Mouse (Mus musculus) layer of hippocampus, adult 8-10 months (tissue): ENCODE results near the gene Dcaf10. TPM values are rescaled to one million over a fixed set of nuclear protein-coding genes. Genes with fewer than 3 reads are reported as not detected.
"Not testable (repeated sequence)": the region's sequence is repeated elsewhere in the genome, so short reads cannot be mapped to it uniquely, and the experiment has no call there.

Experiments
- DNase-seq, 2 experiments: peaks; one replicate each; pipeline ENCODE4 v3.0.0; 2022; ENCODE audit warnings: low spot score in 2 of 2
- total RNA-seq, 4 experiments: library from RNA; stranded (reverse); gene quantifications; 2 replicates each; pipeline ENCODE4 v1.2.4; 2022

The Dcaf10 gene
- 10 to 100 TPM; 14.9 to 16.7 (median 15.7) TPM for total RNA-seq

- DNase-seq, result peak; percentile 77 to 91
Measured at GRCm38 (mm10) chr4:45341669-45342249, at the start of gene Dcaf10. Gene Dcaf10, plus strand, starts transcription at chr4:45342101.

DNA sequence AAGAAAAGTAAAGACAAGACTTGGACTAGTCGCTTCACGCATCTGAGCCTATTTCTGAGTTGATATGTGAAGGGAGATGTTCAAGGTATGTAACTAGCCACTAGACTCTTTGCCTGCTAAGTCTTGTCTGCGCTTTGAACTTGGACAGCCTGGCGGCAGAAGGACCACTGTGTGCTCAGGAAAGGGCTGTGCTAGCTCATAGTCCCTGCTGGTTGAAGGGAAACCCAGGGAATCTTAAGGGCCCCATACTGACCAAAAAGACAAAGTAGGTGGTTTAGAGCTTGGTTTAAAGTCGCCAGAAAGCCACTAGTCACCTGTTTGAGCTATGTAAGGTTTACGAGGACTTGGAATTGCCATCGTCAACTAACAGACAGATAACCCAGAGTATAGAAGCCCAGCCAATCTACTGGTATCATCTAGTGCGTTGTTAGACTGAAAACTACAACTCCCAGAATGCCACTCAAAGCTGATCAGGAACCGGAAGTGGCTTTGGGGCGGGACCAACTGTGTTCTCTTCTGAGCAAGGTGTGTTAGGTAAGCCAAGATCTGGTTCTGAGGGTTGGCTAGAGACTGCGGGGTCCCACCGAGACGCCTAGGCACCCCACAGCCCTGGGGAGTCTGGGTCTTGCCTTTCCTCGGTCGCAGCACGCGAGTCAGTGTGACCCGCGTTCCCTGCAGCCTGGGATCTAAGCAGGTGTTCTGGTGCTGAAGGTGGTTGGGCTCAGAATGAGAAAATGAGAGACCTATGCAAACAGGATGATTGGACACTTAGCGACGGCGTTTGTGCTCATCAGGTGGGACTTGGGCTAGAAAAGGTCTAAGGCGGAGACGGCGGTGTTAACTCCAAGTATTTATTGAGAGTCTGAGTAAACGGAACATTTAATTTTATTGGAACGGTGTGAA, 45.0 kb upstream of the Dcaf10 start, which contains the start of gene Trmt10b:
Gene Trmt10b, plus strand, starts transcription at position 466 of the 903 bp plus-strand sequence.
- DNase-seq, result peak; percentile 56 to 63

DNA sequence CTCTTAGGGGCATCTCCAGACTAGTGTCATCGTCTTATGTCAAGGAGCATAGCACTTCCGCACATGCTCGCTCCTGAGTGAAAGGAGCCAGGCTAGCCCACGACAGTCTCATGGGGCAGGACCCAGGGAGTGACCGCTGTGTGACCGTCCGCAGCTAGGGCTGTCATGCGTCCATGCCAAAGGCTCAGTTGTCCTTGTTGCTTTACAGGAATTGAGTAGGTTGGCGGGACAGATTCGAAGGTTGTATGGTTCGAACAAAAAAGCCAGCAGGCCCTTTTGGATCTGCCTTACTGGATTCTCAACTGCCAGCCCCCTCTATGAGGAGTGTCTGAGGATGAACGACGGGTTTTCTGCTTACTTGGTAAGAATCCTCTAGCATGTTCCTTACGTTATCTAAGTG, 36.4 kb upstream of the Dcaf10 start:
- no peak for DNase-seq

- no peak for DNase-seq
Measured at GRCm38 (mm10) chr4:45308046-45308445, 33.9 kb upstream of the Dcaf10 start.

DNA sequence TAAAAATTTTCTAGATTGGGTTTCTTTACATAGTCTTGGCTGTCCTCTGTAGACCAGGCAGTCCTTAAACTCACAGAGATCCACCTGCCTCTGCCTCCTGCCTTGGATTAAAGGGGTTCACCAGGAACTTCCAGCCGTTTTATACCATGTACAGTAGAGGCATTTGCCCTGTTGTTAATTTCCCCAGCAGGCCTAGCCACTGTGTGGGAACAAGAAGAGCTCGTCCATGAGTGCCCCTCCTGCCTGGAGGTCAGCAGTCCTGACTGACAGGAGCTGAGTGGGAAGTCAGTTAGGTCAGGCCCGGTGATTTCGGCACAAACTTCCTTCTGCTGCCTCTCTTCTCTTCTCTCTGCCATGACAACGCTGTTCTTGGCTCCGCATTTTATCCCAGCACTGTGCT, 33.3 kb upstream of the Dcaf10 start:
- DNase-seq, result no peak

DNA sequence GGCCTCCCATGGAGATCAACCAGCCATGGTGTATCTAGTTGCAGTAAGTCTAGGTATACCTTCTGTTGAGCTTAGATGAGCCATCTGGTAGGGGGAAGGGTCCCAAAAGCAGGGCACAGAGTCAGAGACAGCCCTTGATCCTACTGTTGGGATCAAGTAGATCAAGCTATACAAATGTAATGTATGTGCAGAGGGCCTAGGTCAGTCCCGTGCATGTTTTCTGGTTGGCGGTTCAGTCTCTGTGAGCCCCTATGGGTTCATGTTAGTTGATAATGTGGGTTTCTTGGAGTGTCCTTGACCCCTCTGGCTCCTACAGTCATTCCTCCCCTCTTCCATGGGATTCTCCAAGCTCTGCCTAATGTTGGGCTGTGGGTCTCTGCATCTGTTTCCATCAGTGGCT, 30.8 kb upstream of the Dcaf10 start:
- no peak for DNase-seq

GRCm38 (mm10) chr4:45320159-45320816, 21.6 kb upstream of the Dcaf10 start:
- DNase-seq, result peak; percentile 81 to 85

- no peak for DNase-seq
Measured at GRCm38 (mm10) chr4:45331139-45331538, 10.8 kb upstream of the Dcaf10 start.

DNA sequence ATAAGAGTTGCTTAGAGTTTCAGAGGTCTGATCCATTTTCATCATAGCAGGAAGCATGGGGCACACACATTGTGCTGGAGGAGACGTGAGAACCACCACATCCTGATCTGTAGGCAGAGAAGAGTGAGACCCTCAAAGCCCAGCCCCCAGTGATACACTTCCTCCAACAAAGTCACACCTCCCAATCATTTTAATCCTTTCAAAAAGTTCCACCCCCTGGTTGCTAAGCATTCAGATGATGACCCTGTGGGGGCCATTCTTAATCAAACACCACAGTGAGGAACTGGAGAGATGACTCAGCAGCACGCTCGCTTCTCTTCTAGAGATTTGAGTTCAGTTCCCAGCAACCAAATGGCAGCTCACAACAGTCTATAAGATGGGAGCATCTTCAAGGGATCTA, 9.4 kb upstream of the Dcaf10 start:
- no peak for DNase-seq

- no peak for DNase-seq
Measured at GRCm38 (mm10) chr4:45341226-45341625, 675 bp upstream of the Dcaf10 start.

DNA sequence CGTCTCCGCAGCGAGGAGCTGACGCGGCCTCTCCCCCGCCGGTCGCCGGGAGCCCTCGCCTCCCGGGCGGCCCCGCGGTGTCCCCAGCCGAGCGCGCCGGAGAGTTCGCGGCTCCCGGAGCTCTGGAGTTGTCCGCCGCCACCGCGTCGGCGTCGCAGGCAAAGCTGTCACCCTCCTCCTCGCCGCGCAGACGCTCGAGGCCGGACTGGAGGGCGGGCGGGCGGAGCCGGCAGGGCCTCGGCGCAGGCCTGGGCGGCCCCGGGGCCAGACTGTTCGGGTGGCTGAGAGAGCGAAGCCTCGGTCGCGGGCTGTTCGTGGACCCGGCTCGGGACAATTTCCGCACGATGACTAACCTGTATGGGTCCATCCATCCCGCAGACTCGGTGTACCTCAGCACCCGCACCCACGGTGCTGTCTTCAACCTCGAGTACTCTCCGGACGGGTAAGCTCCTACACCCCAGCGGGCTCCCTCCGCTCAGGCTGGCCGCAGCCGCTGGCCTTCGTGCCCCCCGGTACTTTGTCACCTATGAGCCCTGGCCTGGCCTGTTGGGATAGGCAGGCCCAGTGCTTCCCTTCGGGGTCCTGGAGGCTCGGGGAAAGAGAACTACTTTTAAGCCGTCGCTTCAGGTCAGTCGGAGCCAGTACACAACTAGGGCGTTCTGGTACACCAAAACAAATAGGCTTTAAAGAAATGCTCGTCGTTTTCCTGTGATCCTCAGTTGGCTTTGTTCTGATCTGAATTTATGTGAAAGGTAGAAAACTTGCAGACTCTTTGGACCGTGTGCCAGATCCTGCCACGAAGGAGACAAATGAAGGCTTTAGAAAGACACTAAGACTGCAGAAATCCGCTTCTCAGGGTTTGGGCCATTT, 620 bp downstream of the Dcaf10 start, which contains the start of gene Exosc3:
Gene Exosc3, minus strand, starts transcription at position 447 of the 870 bp plus-strand sequence.
- peak in 1 of 2 experiments; percentile 19 for DNase-seq

DNA sequence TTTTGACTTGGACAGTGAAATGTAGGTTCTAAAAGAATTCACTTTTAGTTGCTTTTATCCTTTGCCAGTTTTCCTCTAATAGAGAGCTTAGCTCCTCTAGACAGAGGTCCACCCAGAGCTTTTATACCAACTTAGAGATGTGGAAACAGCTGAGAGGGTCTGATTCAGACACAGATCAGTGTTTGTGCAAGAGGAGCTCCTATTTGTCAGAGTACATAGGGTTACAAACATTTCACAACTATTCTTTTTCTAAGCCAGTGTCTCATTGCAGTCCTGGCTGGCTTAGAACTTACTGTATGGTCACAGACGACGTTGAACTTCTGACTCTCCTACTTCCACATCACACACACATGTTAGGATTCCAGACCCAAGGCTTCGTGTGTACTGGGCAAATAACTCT, 14.8 kb downstream of the Dcaf10 start:
- no peak for DNase-seq

DNA sequence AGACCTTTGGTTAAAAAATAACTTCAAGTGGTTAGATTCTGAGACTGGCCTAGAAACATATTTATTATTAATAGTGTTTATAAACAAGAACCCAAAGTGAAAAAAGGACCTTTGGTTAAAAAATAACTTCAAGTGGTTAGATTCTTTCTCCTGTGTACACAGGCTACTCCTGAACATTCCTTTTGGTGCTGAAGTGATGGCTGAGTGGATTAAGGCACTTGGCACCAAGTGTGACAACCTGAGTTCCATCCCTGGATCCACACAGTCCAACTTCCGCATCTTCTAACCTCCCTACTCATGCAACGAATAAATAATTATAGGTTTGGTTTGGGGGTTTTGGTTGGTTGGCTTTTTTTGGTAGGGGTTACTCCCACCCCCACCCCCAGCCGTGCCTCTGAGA, 29.4 kb downstream of the Dcaf10 start:
- no peak for DNase-seq

DNA sequence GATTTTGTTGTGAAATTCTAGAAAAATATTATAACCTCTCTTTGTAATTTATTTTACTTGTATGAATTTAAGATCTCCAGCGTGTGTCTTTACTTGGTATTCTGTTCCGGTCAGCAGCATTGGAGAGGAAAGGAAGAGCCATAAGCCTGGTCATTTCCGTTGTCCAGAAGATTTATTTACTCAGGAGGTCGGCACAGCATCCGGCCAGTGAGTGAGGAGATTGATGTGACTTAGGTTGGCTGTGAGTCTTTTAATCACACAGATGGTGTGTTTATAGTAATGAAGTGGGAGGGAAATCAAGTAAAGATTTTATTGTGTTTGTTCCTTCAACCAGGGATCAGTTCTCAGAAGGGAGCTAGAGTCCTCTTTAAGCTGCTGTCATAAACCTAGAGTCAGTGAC, 33.0 kb downstream of the Dcaf10 start:
- DNase-seq, result no peak

DNA sequence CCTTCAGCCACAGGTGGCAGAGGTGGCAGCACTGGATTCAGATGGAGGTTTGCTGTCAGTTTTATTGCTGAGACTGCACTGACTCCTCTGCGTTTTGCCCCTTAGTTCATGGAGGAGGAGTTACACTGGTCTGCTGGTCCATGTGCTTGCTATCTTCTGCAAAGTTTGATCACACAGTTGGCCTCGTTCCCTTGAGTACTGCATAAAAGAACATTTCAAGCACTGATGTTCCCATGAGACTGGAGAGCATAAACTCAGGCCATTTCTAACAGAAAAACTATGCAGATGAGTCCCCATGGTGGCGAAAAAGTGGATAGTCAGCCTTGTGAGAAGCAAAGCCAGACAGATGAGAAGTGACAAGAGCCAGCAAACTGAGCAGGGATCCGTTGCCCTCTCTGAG, 34.7 kb downstream of the Dcaf10 start:
- DNase-seq, result no peak

- not testable (repeated sequence) for DNase-seq
Measured at GRCm38 (mm10) chr4:45380903-45381580, 39.1 kb downstream of the Dcaf10 start.

DNA sequence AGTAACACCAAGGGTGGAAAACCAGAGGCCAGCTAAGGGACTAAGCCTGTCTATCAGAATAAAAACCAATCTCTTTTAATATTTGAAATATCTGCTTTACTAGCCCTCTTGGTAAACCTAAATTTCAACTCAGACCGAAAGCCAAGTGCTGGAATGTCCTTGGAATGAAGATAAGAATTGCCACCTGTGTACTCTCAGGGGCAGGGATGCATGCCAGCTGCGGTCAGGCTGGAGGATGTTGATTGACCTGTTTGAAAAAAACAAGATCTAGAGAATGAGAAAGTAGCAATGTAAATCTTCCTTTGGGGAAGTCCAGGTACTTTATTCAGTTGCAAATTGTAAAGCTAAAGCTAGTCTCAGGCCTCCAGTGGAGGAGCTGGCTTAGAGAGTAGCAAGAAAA, 40.2 kb downstream of the Dcaf10 start:
- DNase-seq, result not testable (repeated sequence)

DNA sequence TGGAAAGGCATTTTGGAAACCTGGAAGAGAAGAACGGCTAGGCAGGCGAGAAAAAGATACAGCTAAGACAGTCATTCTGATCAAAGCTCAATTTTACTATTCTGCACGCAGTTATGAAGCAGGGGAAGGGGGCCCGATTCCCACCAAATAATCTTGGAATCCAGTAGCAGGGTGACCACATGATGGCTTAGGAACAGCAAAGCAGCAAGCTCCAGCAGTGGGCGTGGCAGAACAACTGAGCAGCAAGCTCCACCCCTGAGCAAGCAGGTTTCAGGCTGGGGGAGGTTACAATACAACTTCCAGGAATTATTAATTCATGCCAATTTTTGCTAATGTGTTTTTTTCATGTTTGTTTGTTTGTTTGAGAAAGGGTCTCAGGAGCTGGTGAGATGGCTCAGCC, 45.4 kb downstream of the Dcaf10 start:
- DNase-seq, result not testable (repeated sequence)

DNA sequence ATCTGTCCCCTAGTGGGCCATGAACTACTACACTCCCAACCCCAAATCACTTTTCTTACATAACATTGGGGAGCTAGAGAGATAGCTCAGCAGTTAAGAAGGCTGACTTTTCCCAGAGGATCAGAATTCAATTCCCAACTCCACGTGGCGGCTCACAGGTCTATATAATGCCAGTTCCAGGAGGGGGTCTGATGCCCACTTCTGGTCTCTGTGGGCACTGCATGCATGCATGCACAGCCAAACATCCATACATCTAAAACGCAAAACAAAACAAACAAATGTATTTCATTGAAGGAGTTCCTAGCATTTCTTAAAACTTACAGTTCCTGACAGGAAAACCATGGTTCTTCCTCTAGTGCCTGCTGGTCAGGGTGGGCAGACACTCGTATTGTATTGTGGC, 50.2 kb downstream of the Dcaf10 start:
- no peak for DNase-seq

GRCm38 (mm10) chr4:45392572-45392971, 50.7 kb downstream of the Dcaf10 start:
- DNase-seq, result no peak

DNA sequence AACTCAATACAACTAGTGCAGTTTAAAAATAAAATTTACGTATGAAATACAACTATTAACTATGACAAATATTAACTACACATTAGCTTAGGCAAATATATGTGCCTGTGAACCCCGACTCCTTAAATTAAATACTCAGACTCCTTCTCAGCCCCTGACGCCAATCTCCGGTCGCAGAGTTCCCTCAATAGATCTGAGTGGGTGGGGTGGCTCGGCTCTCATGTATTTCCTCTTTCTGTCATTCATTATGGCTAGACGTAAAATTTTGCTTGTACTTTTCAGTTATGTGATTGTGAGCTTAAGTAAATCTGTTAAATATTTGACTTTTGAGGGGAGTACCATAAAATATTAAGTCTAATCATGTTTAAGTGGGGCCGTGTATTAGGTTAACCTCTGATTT, 51.1 kb downstream of the Dcaf10 start:
- no peak for DNase-seq
